Mouse (Mus musculus) cerebellum, adult 2 months (tissue): ENCODE data around the gene Tdp2.

Source experiments
- CTCF ChIP-seq: fragments of 200-500 bp; IDR thresholded peaks from 2 replicates; pipeline ENCODE4 v1.5.1; 2011; ENCODE audit warnings: low read depth, mild to moderate bottlenecking, control low read depth, low read length, moderate library complexity, borderline replicate concordance; ENCODE audit not compliant: insufficient read depth
- POLR2A ChIP-seq: fragments of 200-500 bp; IDR thresholded peaks from 2 replicates; pipeline ENCODE4 v1.6.1; 2011; ENCODE audit warnings: low read length, control low read depth, borderline replicate concordance; ENCODE audit not compliant: insufficient read depth

DNA sequence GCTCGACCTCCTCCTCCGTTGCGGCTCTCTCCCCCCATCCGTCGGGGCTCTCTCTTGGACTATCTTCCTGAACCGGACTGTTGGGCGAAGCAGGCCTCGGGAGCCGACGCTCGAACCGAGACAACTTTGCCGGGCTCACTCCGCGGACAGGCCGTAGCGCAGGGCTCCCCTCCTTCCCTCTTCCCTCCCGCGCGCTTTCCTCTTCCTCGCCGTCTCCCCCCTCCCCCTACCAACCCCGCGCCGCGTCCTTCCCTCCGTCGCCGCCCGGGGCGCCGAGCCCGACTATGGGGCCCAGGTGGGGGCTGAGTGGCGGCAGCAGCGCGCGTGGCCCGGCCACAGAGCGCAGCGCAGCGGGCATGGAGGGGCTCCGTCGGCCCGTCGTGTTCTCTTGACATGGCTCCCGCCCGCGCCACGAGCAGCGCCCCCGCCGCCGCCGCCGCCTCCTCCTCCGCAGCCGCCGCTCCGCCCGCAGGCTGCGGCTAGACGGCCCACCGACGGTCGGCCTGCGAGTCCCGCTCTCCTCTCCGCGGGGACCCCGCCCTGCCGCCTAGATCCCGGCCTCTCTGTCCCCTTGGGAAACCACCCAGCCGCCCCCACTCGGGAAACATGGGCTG lies 30.1 kb upstream of the Tdp2 start, which contains the start of gene BC005537:
- TF ChIP-seq CTCF (no peak), POLR2A (no peak)
